Mouse (Mus musculus) fibroblast of lung, adult 2 months (primary cell): ENCODE measurements around the gene Adarb1.

ENCODE experiments used
- DNase-seq: peaks from one replicate; pipeline ENCODE4 v3.0.0-alpha.2; 2011; ENCODE audit warnings: low read depth

Gene Adarb1

DNA sequence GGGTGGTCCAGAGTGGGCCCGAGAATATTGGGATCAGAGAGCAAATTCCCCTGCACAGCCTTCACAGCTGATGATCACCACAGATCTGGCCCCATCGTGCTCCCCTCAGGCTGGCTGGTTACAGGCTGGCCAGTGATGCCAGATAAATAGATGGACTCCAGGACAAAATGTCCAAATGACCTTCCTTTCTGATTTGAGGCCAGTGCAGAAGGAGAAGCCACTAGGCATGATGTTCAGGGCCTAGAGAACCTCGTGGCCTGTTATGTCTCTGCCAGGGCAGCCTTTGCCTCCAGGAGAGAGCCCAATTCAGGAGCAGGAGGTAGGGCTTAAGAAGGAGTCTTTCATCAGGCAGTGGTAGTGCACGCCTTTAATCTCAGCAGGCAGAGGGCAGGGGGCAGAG is 17.3 kb upstream of the Adarb1 start:
- no peak for DNase-seq

GRCm38 (mm10) chr10:77434457-77435151 is 16.5 kb upstream of the Adarb1 start:
- DNase-seq = peak; percentile 77

DNA sequence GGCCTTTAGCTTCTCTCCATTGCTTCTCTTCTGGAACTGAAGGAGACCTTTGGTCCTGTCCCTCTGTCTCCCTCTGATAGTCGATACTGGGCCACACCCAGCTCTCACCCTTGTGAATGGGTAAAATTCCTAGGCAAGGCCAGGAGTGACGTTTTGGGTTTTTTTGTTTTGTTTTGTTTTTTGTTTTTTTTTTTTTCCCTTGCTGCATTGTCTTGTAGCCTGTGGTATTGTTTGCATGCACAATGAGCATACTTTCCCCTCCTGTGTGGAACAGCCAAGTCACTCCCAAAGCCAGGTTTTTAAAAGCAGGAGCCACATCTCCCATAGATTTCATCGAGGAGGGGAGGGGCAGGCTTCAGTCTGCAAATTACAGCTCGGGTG is 16.0 kb upstream of the Adarb1 start:
- no peak for DNase-seq

DNA sequence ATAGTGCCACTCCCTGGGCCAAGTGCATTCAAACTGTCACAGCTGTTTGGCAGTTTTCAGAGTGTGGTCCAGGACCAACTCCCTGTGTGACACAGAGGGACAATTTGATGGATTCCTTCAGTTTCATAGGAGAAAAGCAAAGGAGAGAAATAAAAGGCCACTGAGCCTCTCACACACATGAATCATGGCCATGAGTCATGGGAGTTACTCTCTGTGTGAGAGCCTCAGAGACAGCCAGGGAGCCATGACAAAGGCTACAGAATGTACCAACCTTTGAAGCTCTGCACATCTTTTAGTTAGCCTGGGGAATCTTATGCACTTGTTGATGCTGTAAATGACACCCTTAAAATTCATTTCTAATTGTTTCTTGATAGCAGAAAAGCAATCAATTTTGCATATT is 12.7 kb upstream of the Adarb1 start:
- no peak for DNase-seq

DNA sequence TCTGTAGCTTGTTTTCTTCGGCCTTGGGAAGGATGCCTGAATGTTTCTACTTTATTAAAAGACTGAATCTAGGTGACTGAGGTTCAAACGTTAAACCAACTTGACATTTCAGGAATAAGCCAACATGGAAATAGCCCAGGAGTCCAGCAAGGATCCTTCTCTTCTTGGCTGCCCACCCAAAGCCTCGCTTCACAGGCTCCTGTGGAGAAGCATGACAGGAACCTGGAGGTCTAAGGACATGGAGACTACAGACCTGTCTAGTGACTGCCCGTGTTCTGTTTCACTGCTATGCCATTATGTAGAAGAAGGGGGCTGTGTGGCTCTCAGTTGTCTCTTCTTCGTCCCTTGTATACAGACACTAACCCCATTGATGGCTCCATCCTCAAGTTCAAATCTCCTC is 11.9 kb upstream of the Adarb1 start:
- DNase-seq = no peak

- no peak for DNase-seq
Measured at GRCm38 (mm10) chr10:77427610-77428009, 9.5 kb upstream of the Adarb1 start.

DNA sequence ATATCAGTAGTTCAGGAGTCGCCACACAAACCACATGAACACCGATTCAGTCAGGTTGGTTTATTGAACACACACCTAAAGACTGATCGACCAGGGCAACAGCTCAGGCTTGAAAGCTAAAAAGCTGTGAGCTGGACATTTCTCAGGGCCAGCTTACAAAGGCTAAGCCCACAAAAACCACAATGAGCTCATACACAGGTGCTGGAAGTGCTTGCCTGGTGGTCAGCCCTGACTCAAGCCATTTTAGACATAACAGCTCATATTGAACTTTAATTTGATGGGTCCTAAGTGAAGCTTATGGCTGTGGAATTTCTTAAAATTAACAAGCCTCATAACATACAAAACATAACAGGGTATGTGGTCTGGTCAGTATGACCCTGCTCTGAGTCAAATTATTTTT is 2.1 kb upstream of the Adarb1 start:
- DNase-seq = no peak

DNA sequence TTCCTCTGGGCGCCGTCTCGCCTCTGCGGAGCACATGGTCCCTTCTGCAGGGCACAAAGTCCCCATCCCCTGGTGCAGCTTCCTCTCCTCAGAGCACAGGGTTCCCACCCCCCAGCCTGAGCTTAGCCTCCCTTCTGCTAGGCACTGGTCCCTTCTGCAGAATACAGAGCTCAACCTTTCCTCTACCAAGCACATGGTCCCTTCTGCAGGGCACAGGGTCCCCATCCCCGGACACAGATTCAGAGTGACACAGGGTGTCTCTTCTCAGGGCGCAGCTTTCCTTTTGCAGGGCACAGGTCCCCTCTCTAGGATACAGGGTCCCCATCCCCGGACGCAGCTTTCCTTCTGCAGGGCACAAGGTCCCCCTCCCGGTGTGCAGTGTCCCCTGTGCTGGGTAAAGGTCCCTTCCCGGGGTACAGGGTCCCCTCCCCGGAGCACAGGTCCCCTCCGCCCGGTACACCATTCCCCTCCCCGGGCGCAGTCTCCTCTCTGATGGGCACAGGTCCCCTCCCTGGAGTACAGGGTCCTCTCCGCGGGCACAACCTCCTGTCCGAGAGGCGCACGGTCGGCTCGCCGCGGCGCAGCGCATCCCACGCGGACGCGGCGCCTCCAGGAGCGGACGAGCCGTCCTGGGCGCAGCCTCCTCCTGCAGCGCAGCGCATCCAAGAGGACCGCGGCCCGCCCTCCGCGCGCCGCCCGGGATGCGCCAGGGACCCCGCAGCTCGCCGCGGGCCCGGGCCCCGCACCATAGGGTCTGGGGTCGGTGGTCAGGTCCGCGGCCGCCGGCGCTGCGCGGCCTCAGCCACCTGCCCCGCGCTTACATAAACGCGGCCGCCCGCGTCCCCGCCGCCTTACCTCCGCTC is 599 bp downstream of the Adarb1 start:
- no peak for DNase-seq

DNA sequence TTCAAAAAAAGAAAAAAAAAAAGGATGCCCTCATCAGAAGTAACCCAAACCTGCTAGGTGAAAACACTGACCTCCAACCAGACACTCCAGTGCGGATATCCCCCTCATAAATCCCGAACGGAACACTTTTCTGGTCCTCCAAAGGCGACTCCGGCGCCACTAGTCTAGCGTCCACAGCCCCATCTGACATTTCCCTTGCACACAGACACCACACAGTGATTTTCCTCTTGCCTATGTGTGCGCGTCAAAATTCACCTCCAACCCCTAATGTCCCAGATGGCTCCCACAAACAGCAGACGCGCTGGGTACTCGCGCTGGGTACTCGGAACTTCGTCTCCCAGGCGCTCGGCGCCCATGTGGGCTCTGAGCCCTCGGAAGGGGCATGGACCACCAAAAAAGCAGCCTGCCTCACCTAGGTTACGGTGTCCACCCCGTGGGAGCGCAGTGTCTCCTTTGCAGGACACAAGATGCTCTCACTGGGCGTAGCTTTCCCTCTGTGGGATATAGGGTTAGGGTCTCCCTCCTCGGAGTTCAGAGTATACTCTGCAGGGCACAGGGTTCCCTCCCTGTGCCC is 1.3 kb downstream of the Adarb1 start:
- no peak for DNase-seq

GRCm38 (mm10) chr10:77415867-77416266 is 2.2 kb downstream of the Adarb1 start:
- no peak for DNase-seq

- no peak for DNase-seq
Measured at GRCm38 (mm10) chr10:77413791-77414190, 4.3 kb downstream of the Adarb1 start.

GRCm38 (mm10) chr10:77409154-77409553 is 8.9 kb downstream of the Adarb1 start:
- no peak for DNase-seq

DNA sequence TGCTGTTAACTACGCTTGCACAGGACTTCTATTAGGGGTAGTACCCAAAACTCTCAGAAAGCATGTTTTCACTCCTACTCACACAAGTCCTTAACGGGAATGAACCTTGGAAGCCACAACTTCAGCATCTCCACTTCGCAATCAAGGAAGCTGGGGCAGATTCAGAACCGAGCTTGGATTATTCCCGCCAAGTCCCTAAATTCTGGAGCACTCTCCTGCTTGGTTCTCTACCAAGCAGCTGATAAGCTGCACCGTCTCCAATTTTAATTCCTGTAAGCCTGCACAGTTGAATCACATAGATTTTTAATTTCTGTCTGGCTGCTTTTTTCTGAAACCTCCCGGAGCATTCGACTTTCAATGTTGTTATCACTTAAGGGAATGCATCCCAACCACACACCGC is 9.8 kb downstream of the Adarb1 start:
- DNase-seq = no peak

GRCm38 (mm10) chr10:77406486-77406885 is 11.6 kb downstream of the Adarb1 start:
- DNase-seq = peak; percentile 97

DNA sequence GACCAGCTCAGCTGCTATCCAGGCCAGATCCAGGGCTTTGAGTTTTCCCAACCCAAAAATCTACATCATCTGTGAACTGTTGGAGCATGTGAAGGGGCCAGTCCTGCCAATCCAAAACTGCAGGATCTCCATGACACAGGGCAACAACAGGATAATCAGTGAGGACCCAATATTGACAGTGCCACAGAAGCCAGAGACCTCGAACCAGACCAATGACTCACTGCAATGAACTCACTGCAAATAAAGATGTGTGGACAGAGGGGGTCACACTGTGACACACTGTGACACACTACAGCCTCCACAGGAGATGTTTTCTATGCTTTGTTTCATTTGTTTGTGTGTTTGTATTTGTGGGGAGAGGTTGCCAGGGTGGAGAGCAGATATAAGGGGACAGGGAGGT is 15.6 kb downstream of the Adarb1 start:
- DNase-seq = no peak

- DNase-seq = no peak
Measured at GRCm38 (mm10) chr10:77401039-77401438, 17.0 kb downstream of the Adarb1 start.

GRCm38 (mm10) chr10:77399938-77400337 is 18.1 kb downstream of the Adarb1 start:
- DNase-seq = no peak

GRCm38 (mm10) chr10:77398082-77398481 is 20.0 kb downstream of the Adarb1 start:
- DNase-seq = no peak

- no peak for DNase-seq
Measured at GRCm38 (mm10) chr10:77397056-77397642, 20.9 kb downstream of the Adarb1 start.

DNA sequence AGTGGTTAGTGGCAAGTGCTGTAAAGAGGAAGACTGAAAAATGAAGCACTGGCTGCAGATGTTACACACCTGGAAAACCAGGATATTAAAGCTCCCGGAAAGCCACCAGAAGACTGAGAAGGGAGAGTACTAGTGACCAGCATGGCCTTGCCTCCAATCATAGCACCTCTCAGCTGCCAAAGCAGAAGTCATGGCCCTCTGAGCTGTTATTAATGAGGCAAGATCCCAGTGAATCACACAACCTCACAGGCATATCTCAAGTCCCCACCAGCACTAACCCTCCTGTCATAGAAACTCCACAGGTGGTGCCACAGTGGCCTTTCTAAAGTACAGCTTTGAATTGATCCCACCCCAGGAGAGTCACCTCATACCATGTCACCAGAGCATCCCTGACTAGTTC is 22.1 kb downstream of the Adarb1 start:
- DNase-seq = no peak

DNA sequence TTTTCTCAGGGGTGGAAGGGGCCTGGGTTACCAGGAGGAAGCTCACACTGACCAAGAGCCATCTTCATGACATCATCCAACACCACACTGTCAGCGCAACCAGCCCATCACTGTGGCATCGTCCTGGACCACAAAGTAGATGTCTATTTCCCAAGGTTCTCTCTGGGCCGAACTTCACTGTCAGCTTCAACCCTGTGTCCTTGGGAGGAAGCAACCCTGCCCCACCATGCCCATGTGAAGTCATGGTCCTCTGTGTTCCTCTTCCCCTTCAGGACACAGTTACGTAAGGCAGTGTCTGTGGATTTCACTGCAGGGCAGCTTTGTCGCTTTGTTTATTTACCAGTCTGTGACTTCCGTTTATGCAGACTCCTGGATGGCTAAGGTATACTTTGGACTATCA is 27.0 kb downstream of the Adarb1 start:
- DNase-seq = no peak

- DNase-seq = no peak
Measured at GRCm38 (mm10) chr10:77387558-77387957, 30.5 kb downstream of the Adarb1 start.

GRCm38 (mm10) chr10:77385731-77386130 is 32.3 kb downstream of the Adarb1 start:
- no peak for DNase-seq
